Mouse (Mus musculus) sigmoid colon, adult 10 weeks (tissue): Measurements from ENCODE around the gene Siah3. TPM values are rescaled to one million over a fixed set of nuclear protein-coding genes. Genes with fewer than 3 reads are reported as not detected.

Experiments used
- polyA plus RNA-seq: library from polyadenylated mRNA; stranded (reverse); fragments of 350-450 nt; fragmentation: Illumina TruSeq; extraction: RNeasy Lipid Tissue Mini Kit (QIAGEN cat#74804); gene quantifications from one replicate; pipeline ENCODE4 v1.2.3, GENCODE M21; 2014; ENCODE audit warnings: low read depth, low replicate concordance

The Siah3 gene
- not detected for polyA plus RNA-seq

DNA sequence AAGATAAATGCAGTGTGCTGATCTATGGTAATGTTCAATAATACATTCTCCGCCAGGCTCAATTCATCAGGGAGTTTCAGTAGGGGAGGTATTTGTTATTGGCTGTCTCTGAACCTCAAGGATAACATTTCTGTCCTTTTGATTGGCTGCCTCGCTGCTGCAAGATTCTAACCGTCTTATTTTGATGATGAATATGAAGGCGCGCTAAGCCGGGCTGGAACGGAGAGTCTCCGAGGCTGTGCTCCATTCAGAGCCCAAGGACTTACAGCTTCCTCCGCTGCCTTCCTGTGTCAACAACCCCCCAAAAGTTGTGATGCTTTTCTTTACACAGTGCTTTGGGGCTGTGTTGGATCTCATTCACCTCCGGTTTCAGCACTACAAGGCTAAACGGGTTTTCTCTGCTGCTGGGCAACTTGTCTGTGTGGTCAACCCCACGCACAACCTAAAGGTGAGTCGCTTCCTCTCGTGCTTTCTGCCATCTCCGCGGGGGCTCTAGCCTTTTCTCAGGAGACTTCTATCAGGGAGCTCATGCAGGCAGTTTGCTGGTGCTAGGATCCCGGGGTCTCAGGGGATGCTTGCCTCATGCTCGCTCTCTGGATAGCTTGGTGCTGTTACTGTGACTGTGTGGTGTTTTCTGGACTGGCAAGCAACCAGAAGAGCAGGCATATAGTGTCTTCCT, at the start of gene Siah3:
Gene Siah3, plus strand, starts transcription at position 240 of the 679 bp plus-strand sequence.

Other genes with a start within 250 kb of the Siah3 start
- gene Cpb2, start 213.7 kb upstream of the Siah3 start, polyA plus RNA-seq = not detected
- 20.8 TPM for gene Zc3h13, start 171.6 kb upstream of the Siah3 start, polyA plus RNA-seq
- gene Spert, start 137.1 kb downstream of the Siah3 start, polyA plus RNA-seq = not detected
- not detected for gene Erich6b, start 186.3 kb downstream of the Siah3 start, polyA plus RNA-seq